Mouse (Mus musculus) MN1 (cell line): Measurements from ENCODE around the gene Ctdspl2.

ENCODE experiments used
- DNase-seq: peaks from one replicate; pipeline ENCODE4 v3.0.0-alpha.2; 2016; ENCODE audit warnings: low spot score

Ctdspl2 gene

DNA sequence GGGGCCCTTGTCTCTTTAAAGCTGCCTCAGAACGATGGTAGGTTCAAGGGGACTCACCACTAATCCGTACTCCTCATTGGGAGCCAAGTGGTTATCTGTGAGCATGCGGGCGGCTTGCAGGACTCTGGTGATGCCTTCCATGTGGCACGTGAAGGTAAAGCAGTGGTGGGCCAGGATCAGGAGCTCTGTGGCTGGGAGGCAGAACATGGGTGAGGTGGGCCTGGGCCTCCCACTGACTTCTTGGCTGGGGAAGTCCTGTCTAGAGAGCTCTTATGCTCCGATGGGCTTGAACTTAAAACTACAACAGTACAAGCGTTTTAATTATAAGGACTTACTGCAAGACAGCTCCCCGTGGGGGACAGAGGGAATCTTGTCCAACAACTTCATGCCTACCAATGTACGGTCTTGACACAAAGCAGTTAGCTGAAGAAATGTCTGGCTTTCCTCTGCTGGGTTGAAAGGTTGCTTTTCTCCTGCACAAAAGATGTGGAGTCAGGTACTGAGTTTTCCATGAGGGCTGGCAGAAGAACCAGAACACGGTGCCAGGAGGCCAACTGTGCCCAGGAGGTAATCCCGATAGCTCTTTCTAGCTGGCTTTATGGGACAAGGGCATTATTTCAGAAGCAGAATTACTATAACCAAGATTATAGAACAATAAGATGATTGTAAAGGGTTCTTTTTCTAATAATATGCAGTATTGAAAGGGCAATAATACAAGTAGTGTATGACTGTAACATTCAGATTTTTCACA, 103.7 kb downstream of the Ctdspl2 start:
- no peak for DNase-seq
